Mouse (Mus musculus): ENCODE results near the gene Naa15. TPM values are rescaled to one million over a fixed set of nuclear protein-coding genes. Genes with fewer than 3 reads are reported as not detected.

The Naa15 gene
- total and polyA plus RNA-seq, 3 experiments = 27.6 to 95.3 (median 59.0) TPM

DNA sequence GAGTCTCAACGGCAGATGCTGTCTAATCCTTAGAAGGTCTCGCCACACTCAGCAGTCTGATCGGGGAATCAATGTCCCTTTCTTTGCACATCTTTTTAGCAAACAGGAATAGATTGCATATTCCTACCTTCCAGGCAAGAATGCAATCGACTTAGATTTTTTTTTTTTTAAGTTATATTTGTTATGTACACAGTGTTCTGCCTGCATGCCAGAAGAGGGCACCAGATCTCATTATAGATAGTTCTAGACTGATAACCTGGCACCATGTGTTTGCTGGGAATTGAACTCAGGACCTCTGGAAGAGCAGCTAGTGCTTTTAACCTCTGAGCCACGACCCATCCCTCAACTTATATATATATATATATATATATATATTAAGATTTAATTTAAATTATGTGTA is 41.4 kb upstream of the Naa15 start:
- in situ Hi-C loops (cut with MboI; ENCODE audit: low pct_ligation_motif_present, low pct_unique_long_range_greater_than_20kb, low sequenced_read_pairs) (no loop called here), dilution Hi-C loops (cut with MboI; ENCODE audit: extremely low pct_ligation_motif_present, extremely low pct_unique_long_range_greater_than_20kb, low sequenced_read_pairs) (no loop called here)
- Histone ChIP-seq H3K4me2 (ENCODE audit: insufficient read depth, low read depth, poor library complexity, severe bottlenecking) (peak overlapping the region; percentile 79), H3K79me2 (replicated peaks; ENCODE audit: control insufficient read depth, extremely low read depth, insufficient read depth, poor library complexity, severe bottlenecking) (no peaks in the 10 kb centered on the region), H3K27ac (ENCODE audit: insufficient read depth, low read depth) (no peak overlapping the region), H3K27me3 (replicated peaks) (no peaks in the 10 kb centered on the region), H3K9ac (ENCODE audit: insufficient read depth, low read depth) (no peak overlapping the region), H3K36me3 (replicated peaks in 1 of 2; ENCODE audit: control insufficient read depth in 1 of 2, insufficient read depth in 1 of 2, low read length in 1 of 2) (no peaks in the 10 kb centered on the region), H3K4me1 (ENCODE audit: control insufficient read depth in 1 of 2, insufficient read depth in 2 of 2) (peaks cover 0 to 14% of the 10 kb centered on the region in 2 experiments; a peak in 2 of 4 replicates), H3K4me3 (replicated peaks in 1 of 3; ENCODE audit: low read depth in 2 of 3, low read length in 2 of 3, poor library complexity in 1 of 3) (no peak overlapping the region), H3K9me3 (replicated peaks; ENCODE audit: low read length) (peaks cover 3% of the 10 kb centered on the region)
- no peak for TF ChIP-seq RCOR1 (conservative IDR thresholded peaks at IDR 0.05; ENCODE audit: low read depth, low read length)
- peak; percentile 17 for TF ChIP-seq RAD21 (IDR thresholded peaks at IDR 0.05; ENCODE audit: low read depth, low read length)
- peak in 1 of 2 experiments; percentile 54; a peak in 2 of 4 replicates for TF ChIP-seq CTCF (conservative IDR thresholded peaks at IDR 0.05 in 1 of 2, IDR thresholded peaks at IDR 0.05 in 1 of 2; ENCODE audit: low read depth in 2 of 2, low read length in 2 of 2)
- TF ChIP-seq EP300 (IDR thresholded peaks at IDR 0.05; ENCODE audit: low read length) = no peak
- TF ChIP-seq ZNF384 (IDR thresholded peaks at IDR 0.05; ENCODE audit: low read depth, low read length) = peak; percentile 88
- TF ChIP-seq SMC3 (IDR thresholded peaks at IDR 0.05; ENCODE audit: low read depth, low read length) = peak; percentile 15; the same call in 1 of the 2 replicates
- no peak for DNase-seq (ENCODE audit: extremely low read depth)

DNA sequence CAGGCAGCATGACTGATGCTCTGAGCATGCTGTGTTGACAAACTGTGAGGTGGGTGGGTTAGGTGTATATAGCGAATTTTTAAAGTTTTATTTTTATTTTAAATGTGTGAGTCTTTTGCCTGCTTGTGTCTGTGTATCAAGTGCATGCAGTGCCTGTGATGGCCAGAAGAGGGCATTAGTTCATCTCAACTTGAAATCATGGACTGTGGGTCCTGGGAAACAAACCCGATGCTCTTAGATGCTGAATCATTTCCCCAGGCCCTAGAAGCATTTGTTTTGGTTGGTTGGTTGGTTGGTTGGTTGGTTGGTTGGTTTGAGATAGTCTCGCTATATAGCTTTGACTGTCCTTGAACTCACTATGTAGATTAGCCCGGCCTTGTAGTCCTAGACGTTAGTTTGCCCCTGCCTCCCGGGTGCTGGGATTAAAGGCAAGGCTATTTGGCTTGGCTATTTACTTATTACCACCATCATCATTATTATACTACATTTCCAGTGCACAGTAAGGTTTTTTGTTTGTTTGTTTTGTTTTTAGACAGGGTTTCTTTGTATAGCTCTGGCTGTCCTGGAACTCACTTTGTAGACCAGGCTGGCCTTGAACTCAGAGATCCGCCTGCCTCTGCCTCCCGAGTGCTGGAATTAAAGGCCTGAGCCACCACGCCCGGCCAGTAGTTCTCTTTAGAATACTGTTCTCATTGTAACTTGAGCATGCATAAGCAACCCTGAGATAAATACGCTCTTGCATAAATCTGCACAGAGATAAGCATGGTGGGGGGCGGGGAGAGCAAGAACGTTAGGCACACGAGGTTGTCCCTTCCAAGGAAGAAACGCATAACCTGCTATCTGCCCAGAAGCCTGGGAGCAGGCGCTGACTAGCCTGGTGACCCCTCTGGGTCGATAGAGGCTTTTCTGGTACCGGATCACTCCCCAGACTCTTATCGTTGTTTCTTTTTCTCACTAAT is 39.4 kb upstream of the Naa15 start:
- no peak overlapping the region for H3K9ac ChIP-seq (ENCODE audit: insufficient read depth, low read depth)
- dilution Hi-C loops (cut with MboI; ENCODE audit: extremely low pct_ligation_motif_present, extremely low pct_unique_long_range_greater_than_20kb, low sequenced_read_pairs) = no loop called here
- no peaks in the 10 kb centered on the region for H3K27me3 ChIP-seq (replicated peaks)
- H3K9me3 ChIP-seq (replicated peaks; ENCODE audit: low read length) = peaks cover 3% of the 10 kb centered on the region
- no peak overlapping the region for H3K27ac ChIP-seq (ENCODE audit: insufficient read depth, low read depth)
- H3K4me1 ChIP-seq (ENCODE audit: control insufficient read depth in 1 of 2, insufficient read depth in 2 of 2) = peaks cover 0 to 24% of the 10 kb centered on the region in 2 experiments; a peak in 2 of 4 replicates
- H3K79me2 ChIP-seq (replicated peaks; ENCODE audit: control insufficient read depth, extremely low read depth, insufficient read depth, poor library complexity, severe bottlenecking) = no peaks in the 10 kb centered on the region
- in situ Hi-C loops (cut with MboI; ENCODE audit: low pct_ligation_motif_present, low pct_unique_long_range_greater_than_20kb, low sequenced_read_pairs) = loop anchor here (5.0 kb wide), 1 partner anchor 37 kb away; no protein-coding TSS in a partner anchor
- H3K36me3 ChIP-seq (replicated peaks in 1 of 2; ENCODE audit: control insufficient read depth in 1 of 2, insufficient read depth in 1 of 2, low read length in 1 of 2) = no peaks in the 10 kb centered on the region
- H3K4me2 ChIP-seq (ENCODE audit: insufficient read depth, low read depth, poor library complexity, severe bottlenecking) = no peak overlapping the region
- DNase-seq (ENCODE audit: extremely low read depth) = peak; percentile 70
- TF ChIP-seq KAT2A (IDR thresholded peaks at IDR 0.05; ENCODE audit: insufficient replicate concordance, low read length) (no peak), EP300 (IDR thresholded peaks at IDR 0.05; ENCODE audit: low read length) (no peak), USF1 (IDR thresholded peaks at IDR 0.05; ENCODE audit: low read depth, low read length) (no peak), BHLHE40 (IDR thresholded peaks at IDR 0.05; ENCODE audit: low read depth, low read length) (no peak), HCFC1 (IDR thresholded peaks at IDR 0.05; ENCODE audit: low read depth, low read length) (no peak), MYC (IDR thresholded peaks at IDR 0.05; ENCODE audit: low read depth, low read length) (0 out of 2 replicates have a peak, but pooled peaks have one; percentile 21), TCF12 (IDR thresholded peaks at IDR 0.05; ENCODE audit: low read depth, low read length) (peak; percentile 16; the same call in 1 of the 2 replicates), PAX5 (IDR thresholded peaks at IDR 0.05; ENCODE audit: low read length) (no peak), RAD21 (IDR thresholded peaks at IDR 0.05; ENCODE audit: low read depth, low read length) (peak; percentile 45), MAX (IDR thresholded peaks at IDR 0.05; ENCODE audit: low read length) (no peak), JUND (conservative IDR thresholded peaks at IDR 0.05; ENCODE audit: low read depth, low read length) (0 out of 2 replicates have a peak, but pooled peaks have one; percentile 8), MXI1 (IDR thresholded peaks at IDR 0.05; ENCODE audit: low read depth, low read length) (no peak), SMC3 (IDR thresholded peaks at IDR 0.05; ENCODE audit: low read depth, low read length) (peak; percentile 32), USF2 (conservative IDR thresholded peaks at IDR 0.05; ENCODE audit: low read depth, low read length) (no peak), CHD1 (IDR thresholded peaks at IDR 0.05; ENCODE audit: low read depth, low read length) (no peak), CTCF (conservative IDR thresholded peaks at IDR 0.05 in 1 of 2, IDR thresholded peaks at IDR 0.05 in 1 of 2; ENCODE audit: low read depth in 2 of 2, low read length in 2 of 2) (peak; percentile 68 to 72; a peak in 3 of 4 replicates), NRF1 (IDR thresholded peaks at IDR 0.05; ENCODE audit: low read depth, low read length) (no peak), GABPA (IDR thresholded peaks at IDR 0.05; ENCODE audit: insufficient replicate concordance, low read depth, low read length) (no peak), IRF4 (IDR thresholded peaks at IDR 0.05; ENCODE audit: low read depth, low read length) (no peak), POLR2AphosphoS2 (IDR thresholded peaks at IDR 0.05; ENCODE audit: low read depth, low read length) (no peak), MAFK (IDR thresholded peaks at IDR 0.05; ENCODE audit: insufficient replicate concordance, low read length) (no peak), E2F4 (IDR thresholded peaks at IDR 0.05; ENCODE audit: insufficient replicate concordance, low read depth, low read length) (no peak)
- H3K4me3 ChIP-seq (replicated peaks in 1 of 3; ENCODE audit: low read depth in 2 of 3, low read length in 2 of 3, poor library complexity in 1 of 3) = no peak overlapping the region

Data from CH12.LX (cell line).